Mouse (Mus musculus): ENCODE results near the gene Adcyap1r1. TPM values are rescaled to one million over a fixed set of nuclear protein-coding genes. Genes with fewer than 3 reads are reported as not detected.

The Adcyap1r1 gene
- total and polyA plus RNA-seq, 3 experiments, result not detected

DNA sequence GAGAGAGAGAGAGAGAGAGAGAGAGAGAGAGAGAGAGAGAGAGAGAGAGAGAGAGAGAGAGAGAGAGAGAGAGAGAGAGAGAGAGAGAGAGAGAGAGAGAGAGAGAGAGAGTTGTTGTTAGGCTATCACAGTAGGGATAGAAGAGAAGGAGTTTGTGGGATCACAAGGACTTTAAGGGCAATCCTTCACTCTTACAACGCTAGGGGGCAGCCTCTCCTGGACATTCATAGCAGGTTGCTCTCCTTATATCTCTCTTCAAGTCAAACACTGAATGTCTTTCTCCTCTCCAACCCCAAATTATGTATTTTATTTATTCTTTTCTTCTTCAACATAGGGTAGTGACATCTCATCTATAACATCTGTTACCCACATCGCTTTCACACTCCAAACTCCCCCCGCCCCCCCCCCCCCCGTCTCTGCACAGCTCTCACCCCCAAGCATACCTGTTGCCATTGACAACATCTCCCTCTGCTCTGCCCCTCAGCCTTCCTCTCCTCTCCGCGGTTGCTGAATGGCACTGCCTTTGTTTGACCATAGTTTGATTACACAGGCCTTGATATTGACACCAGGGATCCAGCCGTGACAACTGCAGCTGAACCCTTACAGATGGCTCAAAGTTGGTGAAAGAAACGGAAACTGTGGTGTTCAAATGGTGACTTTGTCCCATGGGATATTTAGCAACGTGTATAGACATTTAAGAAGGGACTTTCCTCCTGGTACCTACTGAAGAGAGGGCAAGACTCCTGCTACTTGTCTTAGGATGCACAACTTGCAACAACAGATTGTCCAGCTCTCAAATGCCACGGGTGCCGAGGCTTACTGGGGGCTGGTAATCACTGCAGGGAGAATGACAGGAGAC lies 68.7 kb downstream of the Adcyap1r1 start:
- TF ChIP-seq CTCF (conservative IDR thresholded peaks at IDR 0.05 in 1 of 2, IDR thresholded peaks at IDR 0.05 in 1 of 2; ENCODE audit: low read depth in 2 of 2, low read length in 2 of 2) (peak in 1 of 2 experiments; percentile 25; a peak in 2 of 4 replicates), NELFE (IDR thresholded peaks at IDR 0.05; ENCODE audit: low read depth, low read length) (no peak)
- H3K27me3 ChIP-seq (replicated peaks), result no peaks in the 10 kb centered on the region
- no peaks in the 10 kb centered on the region for H3K79me2 ChIP-seq (replicated peaks; ENCODE audit: control insufficient read depth, extremely low read depth, insufficient read depth, poor library complexity, severe bottlenecking)
- H3K27ac ChIP-seq (ENCODE audit: insufficient read depth, low read depth), result no peak overlapping the region
- no peaks in the 10 kb centered on the region for H3K36me3 ChIP-seq (replicated peaks in 1 of 2; ENCODE audit: control insufficient read depth in 1 of 2, insufficient read depth in 1 of 2, low read length in 1 of 2)
- no peak overlapping the region for H3K4me3 ChIP-seq (replicated peaks in 1 of 3; ENCODE audit: low read depth in 2 of 3, low read length in 2 of 3, poor library complexity in 1 of 3)
- dilution Hi-C loops (cut with MboI; ENCODE audit: extremely low pct_ligation_motif_present, extremely low pct_unique_long_range_greater_than_20kb, low sequenced_read_pairs) (no loop called here), in situ Hi-C loops (cut with MboI; ENCODE audit: low pct_ligation_motif_present, low pct_unique_long_range_greater_than_20kb, low sequenced_read_pairs) (loop anchor here (25.0 kb wide), 2 partner anchors 283 to 417 kb away; no protein-coding TSS in a partner anchor)
- H3K4me2 ChIP-seq (ENCODE audit: insufficient read depth, low read depth, poor library complexity, severe bottlenecking), result no peak overlapping the region
- H3K4me1 ChIP-seq (ENCODE audit: control insufficient read depth in 1 of 2, insufficient read depth in 2 of 2), result peaks cover 0 to 5% of the 10 kb centered on the region in 2 experiments; a peak in 2 of 4 replicates
- H3K9me3 ChIP-seq (replicated peaks; ENCODE audit: low read length), result no peaks in the 10 kb centered on the region
- peak; percentile 44 for DNase-seq (ENCODE audit: extremely low read depth)
- no peak overlapping the region for H3K9ac ChIP-seq (ENCODE audit: insufficient read depth, low read depth)

GRCm38 (mm10) chr6:55536469-55536868 lies 84.7 kb downstream of the Adcyap1r1 start:
- Histone ChIP-seq H3K9ac (ENCODE audit: insufficient read depth, low read depth) (no peak overlapping the region), H3K79me2 (replicated peaks; ENCODE audit: control insufficient read depth, extremely low read depth, insufficient read depth, poor library complexity, severe bottlenecking) (no peaks in the 10 kb centered on the region), H3K4me1 (ENCODE audit: control insufficient read depth in 1 of 2, insufficient read depth in 2 of 2) (peaks cover 0 to 4% of the 10 kb centered on the region in 2 experiments; a peak in 1 of 4 replicates), H3K4me3 (replicated peaks in 1 of 3; ENCODE audit: low read depth in 2 of 3, low read length in 2 of 3, poor library complexity in 1 of 3) (no peak overlapping the region), H3K27me3 (replicated peaks) (no peaks in the 10 kb centered on the region), H3K4me2 (ENCODE audit: insufficient read depth, low read depth, poor library complexity, severe bottlenecking) (no peak overlapping the region), H3K27ac (ENCODE audit: insufficient read depth, low read depth) (no peak overlapping the region), H3K9me3 (replicated peaks; ENCODE audit: low read length) (no peaks in the 10 kb centered on the region), H3K36me3 (replicated peaks in 1 of 2; ENCODE audit: control insufficient read depth in 1 of 2, insufficient read depth in 1 of 2, low read length in 1 of 2) (no peaks in the 10 kb centered on the region)
- no peak for TF ChIP-seq TCF12 (IDR thresholded peaks at IDR 0.05; ENCODE audit: low read depth, low read length)
- TF ChIP-seq BHLHE40 (IDR thresholded peaks at IDR 0.05; ENCODE audit: low read depth, low read length), result no peak
- TF ChIP-seq ELF1 (IDR thresholded peaks at IDR 0.05; ENCODE audit: low read depth, low read length), result no peak
- TF ChIP-seq MAZ (IDR thresholded peaks at IDR 0.05; ENCODE audit: low read depth, low read length), result no peak
- in situ Hi-C loops (cut with MboI; ENCODE audit: low pct_ligation_motif_present, low pct_unique_long_range_greater_than_20kb, low sequenced_read_pairs), result no loop called here
- no peak for DNase-seq (ENCODE audit: extremely low read depth)
- dilution Hi-C loops (cut with MboI; ENCODE audit: extremely low pct_ligation_motif_present, extremely low pct_unique_long_range_greater_than_20kb, low sequenced_read_pairs), result no loop called here

DNA sequence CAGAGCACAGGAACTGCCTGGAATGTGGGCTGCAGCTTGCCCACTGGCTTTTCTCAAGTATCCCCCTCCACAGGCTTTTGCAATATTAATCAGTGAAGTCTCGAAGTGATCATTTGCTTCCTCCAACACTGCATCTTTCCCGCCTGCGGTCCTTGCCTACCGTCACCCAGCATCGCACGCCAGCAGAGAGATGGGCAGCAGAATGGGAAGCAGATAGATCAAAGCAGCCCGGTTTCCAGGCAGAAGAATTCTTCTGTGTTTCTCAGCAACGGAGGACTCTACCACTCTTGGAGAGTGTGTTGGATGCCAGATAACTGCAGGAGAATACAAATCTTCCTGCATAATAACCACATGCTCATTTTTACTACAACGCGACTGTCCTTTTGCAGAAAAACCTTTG lies 87.4 kb downstream of the Adcyap1r1 start:
- Histone ChIP-seq H3K27me3 (replicated peaks) (no peaks in the 10 kb centered on the region), H3K27ac (ENCODE audit: insufficient read depth, low read depth) (no peak overlapping the region), H3K36me3 (replicated peaks in 1 of 2; ENCODE audit: control insufficient read depth in 1 of 2, insufficient read depth in 1 of 2, low read length in 1 of 2) (no peaks in the 10 kb centered on the region), H3K9ac (ENCODE audit: insufficient read depth, low read depth) (no peak overlapping the region), H3K9me3 (replicated peaks; ENCODE audit: low read length) (no peaks in the 10 kb centered on the region), H3K79me2 (replicated peaks; ENCODE audit: control insufficient read depth, extremely low read depth, insufficient read depth, poor library complexity, severe bottlenecking) (no peaks in the 10 kb centered on the region), H3K4me1 (ENCODE audit: control insufficient read depth in 1 of 2, insufficient read depth in 2 of 2) (peaks cover 0 to 4% of the 10 kb centered on the region in 2 experiments; a peak in 1 of 4 replicates), H3K4me2 (ENCODE audit: insufficient read depth, low read depth, poor library complexity, severe bottlenecking) (no peak overlapping the region), H3K4me3 (replicated peaks in 1 of 3; ENCODE audit: low read depth in 2 of 3, low read length in 2 of 3, poor library complexity in 1 of 3) (no peak overlapping the region)
- no peak for DNase-seq (ENCODE audit: extremely low read depth)
- dilution Hi-C loops (cut with MboI; ENCODE audit: extremely low pct_ligation_motif_present, extremely low pct_unique_long_range_greater_than_20kb, low sequenced_read_pairs) (no loop called here), in situ Hi-C loops (cut with MboI; ENCODE audit: low pct_ligation_motif_present, low pct_unique_long_range_greater_than_20kb, low sequenced_read_pairs) (no loop called here)
- no peak for TF ChIP-seq CHD1 (IDR thresholded peaks at IDR 0.05; ENCODE audit: low read depth, low read length)

Data from CH12.LX (cell line).